Mouse (Mus musculus) liver, adult 2 months (tissue): ENCODE measurements around the gene Pfkp. TPM values are rescaled to one million over a fixed set of nuclear protein-coding genes. Genes with fewer than 3 reads are reported as not detected.
A peak's percentile ranks its signal among the peaks of the same experiment; 100 is the strongest.

Experiments
- DNase-seq: peaks from one replicate; pipeline ENCODE4 v3.0.0-alpha.2; 2011; ENCODE audit warnings: low read depth, low spot score; ENCODE audit errors: extremely low read depth
- H3K27ac ChIP-seq: fragments of 200-500 bp; replicated peaks from 2 replicates; pipeline ENCODE4 v1.5.1; 2012; ENCODE audit warnings: low read depth, mild to moderate bottlenecking, control low read depth, inconsistent platforms, low read length; ENCODE audit not compliant: insufficient read depth
- H3K27me3 ChIP-seq: fragments of 200-500 bp; 2 replicates; pipeline ENCODE4 v1.6.1; 2012; ENCODE audit warnings: mild to moderate bottlenecking, moderate library complexity, low read length, inconsistent platforms; ENCODE audit not compliant: control insufficient read depth, insufficient read depth
- H3K36me3 ChIP-seq: fragments of 200-500 bp; 2 replicates; pipeline ENCODE4 v1.6.1; 2012; ENCODE audit warnings: low read length, inconsistent platforms; ENCODE audit not compliant: control insufficient read depth, insufficient read depth
- H3K4me1 ChIP-seq: fragments of 200-500 bp; 2 replicates; pipeline ENCODE4 v1.6.1; 2011; ENCODE audit warnings: low read length; ENCODE audit not compliant: control insufficient read depth, insufficient read depth
- H3K4me3 ChIP-seq: fragments of 200-500 bp; 2 replicates; pipeline ENCODE4 v1.5.1; 2011; ENCODE audit warnings: low read depth, mild to moderate bottlenecking, control low read depth, low read length, moderate library complexity; ENCODE audit not compliant: insufficient read depth
- H3K79me2 ChIP-seq: fragments of 200-500 bp; 2 replicates; pipeline ENCODE4 v1.6.1; 2012; ENCODE audit warnings: inconsistent platforms, mild to moderate bottlenecking, low read length, moderate library complexity; ENCODE audit not compliant: control insufficient read depth, insufficient read depth
- H3K9ac ChIP-seq: fragments of 200-500 bp; 2 replicates; pipeline ENCODE4 v1.6.1; 2012; ENCODE audit warnings: low read depth, mild to moderate bottlenecking, control low read depth, inconsistent platforms, low read length
- CTCF ChIP-seq: fragments of 200-500 bp; IDR thresholded peaks from 2 replicates; pipeline ENCODE4 v1.5.1; 2011; ENCODE audit warnings: low read depth, low read length, control low read depth
- POLR2A ChIP-seq: fragments of 200-500 bp; IDR thresholded peaks from 2 replicates; pipeline ENCODE4 v1.6.1; 2011; ENCODE audit warnings: low read length, control low read depth; ENCODE audit not compliant: insufficient read depth; ENCODE audit errors: extremely low read depth
- WGBS: fragments of 180-500 bp; shearing (Covaris S2); methylation state at CpG from one replicate; pipeline ENCODE4 v1.1.7; 2018; 5-methylcytosine and 5-hydroxymethylcytosine counted together
- polyA plus RNA-seq: library from polyadenylated mRNA; depleted of rRNA; stranded (reverse); fragments of >200 nt; gene quantifications from 2 replicates; pipeline ENCODE4 v1.2.3, GENCODE M21; 2012
- total RNA-seq: library from RNA; depleted of rRNA; stranded (reverse); fragments of >200 nt; gene quantifications from 2 replicates; pipeline ENCODE4 v1.2.3, GENCODE M21; 2014

The Pfkp gene
- total and polyA plus RNA-seq, 2 experiments, result 1.8 to 2.8 TPM

DNA sequence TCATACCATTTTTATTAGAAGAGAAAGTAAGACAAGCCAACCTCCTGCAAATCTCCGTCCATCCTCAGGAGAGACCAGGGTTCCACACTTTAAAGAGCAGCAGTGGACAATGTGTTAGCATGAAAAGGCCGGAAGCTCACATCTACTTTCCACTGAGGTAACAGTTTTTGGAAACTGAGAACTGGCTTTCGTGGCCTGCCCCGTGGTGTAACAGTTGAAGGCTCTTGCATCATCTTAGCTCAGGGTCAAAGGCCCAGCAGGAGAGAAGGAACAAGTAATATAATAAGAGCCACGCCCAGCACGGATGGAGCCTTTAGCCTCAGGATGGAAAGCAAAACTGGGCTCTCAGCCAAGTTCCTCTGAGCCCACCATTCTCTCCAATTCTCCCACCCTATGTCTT lies 12.1 kb downstream of the Pfkp start:
- peaks cover 3% of the 10 kb centered on the region; the same call in 1 of the 2 replicates for H3K4me1 ChIP-seq
- no peaks in the 10 kb centered on the region for H3K27me3 ChIP-seq
- no peak overlapping the region for H3K27ac ChIP-seq
- H3K79me2 ChIP-seq, result no peaks in the 10 kb centered on the region
- H3K9ac ChIP-seq, result no peak overlapping the region
- TF ChIP-seq CTCF, result no peak
- TF ChIP-seq POLR2A, result no peak
- no peaks in the 10 kb centered on the region for H3K36me3 ChIP-seq
- DNase-seq, result no peak
- H3K4me3 ChIP-seq, result no peak overlapping the region
- WGBS, result 59% methylated on average over 6 of the region's 6 CpGs

DNA sequence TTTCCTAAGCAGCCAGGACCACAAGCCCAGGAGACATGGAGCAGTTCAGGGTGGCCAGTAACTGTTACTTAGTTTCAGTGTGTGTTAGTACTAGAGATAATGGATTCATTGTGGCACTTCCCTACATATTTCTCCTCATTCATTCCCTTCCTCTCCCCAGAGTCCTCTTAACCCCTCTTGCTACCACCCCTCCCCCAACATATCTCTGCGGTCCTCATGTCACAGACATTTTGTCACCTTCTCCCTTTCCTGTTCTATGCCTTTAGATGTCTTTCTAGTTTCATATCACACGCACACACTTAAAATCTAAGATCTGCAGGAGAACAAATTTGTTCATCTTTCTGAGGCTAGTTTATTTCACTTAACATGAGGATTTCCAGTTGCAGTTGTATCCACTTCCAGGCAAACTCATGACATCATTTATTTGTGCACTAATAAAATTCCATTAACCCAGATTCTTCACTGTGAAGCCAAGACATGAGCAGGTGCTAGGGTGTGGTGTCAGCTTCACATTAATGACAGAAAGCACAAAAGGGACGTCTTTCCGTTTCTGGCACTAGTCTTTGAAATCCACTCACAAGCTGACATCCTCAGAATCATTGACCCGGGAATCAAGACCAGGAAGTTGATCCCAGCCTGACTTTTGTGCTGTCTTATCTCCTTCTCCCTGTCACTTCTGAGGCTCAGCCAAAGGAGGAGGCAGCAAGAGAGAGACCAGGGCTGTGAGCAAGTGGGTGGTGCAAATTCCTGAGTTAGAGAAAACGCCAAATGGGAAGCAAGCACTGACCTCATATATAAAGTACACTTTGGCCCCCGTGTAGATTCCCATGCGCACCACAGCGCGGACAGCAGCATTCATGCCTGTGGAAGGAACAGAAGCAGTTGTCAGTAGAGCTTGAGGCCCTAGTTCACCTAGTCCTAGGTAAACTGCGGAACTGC lies 13.2 kb downstream of the Pfkp start:
- WGBS, result 61% methylated on average over 11 of the region's 11 CpGs
- Histone ChIP-seq H3K36me3 (no peaks in the 10 kb centered on the region), H3K4me1 (peaks cover 3% of the 10 kb centered on the region; the same call in 1 of the 2 replicates), H3K27ac (no peak overlapping the region), H3K27me3 (no peaks in the 10 kb centered on the region), H3K4me3 (no peak overlapping the region), H3K9ac (no peak overlapping the region), H3K79me2 (no peaks in the 10 kb centered on the region)
- peak; percentile 32 for DNase-seq
- TF ChIP-seq POLR2A, result no peak
- TF ChIP-seq CTCF, result no peak

DNA sequence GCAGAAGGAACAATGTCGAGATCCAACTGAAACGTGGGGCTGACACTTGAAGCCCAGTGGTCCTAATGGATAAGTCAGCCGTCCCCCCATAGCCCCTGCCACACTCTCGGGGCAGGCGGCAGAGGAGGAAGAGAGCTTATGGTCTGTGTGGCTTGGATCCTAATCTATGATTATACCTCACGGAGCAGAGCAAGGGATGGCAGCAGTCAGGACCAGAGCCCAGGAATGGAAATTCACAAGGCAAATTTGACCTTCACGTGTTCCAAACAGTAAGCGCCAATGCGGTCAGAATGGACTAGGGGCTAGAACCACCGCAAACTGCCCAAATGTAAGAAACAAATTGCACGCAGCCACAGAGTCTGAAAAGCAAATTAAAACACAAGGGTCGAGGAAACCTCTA lies 14.5 kb downstream of the Pfkp start:
- 90% methylated on average over 12 of the region's 12 CpGs for WGBS
- DNase-seq, result no peak
- Histone ChIP-seq H3K9ac (no peak overlapping the region), H3K27ac (no peak overlapping the region), H3K4me3 (no peak overlapping the region), H3K79me2 (no peaks in the 10 kb centered on the region), H3K27me3 (no peaks in the 10 kb centered on the region), H3K36me3 (no peaks in the 10 kb centered on the region), H3K4me1 (peaks cover 3% of the 10 kb centered on the region; the same call in 1 of the 2 replicates)
- no peak for TF ChIP-seq POLR2A
- TF ChIP-seq CTCF, result no peak

DNA sequence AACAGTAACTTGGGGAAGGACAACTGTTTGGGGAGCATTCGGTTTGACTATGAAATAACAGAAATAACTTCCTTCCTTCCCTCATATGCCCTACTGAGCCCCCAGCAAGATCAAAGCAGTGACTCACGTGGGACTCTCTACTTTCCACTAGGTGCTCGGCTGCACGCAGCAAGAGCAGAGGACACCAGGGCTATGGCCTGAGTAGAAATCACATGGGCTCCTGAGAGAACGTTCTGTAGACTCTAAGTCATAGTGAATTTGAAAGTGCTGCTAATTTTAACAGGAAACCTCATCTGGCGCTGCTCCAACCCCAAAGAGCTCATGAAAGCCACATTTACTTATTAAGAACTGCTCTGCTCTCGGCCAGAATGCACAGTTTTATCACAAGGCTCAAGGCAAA lies 15.1 kb downstream of the Pfkp start:
- 51% methylated on average over 7 of the region's 7 CpGs for WGBS
- Histone ChIP-seq H3K79me2 (no peaks in the 10 kb centered on the region), H3K4me3 (no peak overlapping the region), H3K4me1 (peaks cover 3% of the 10 kb centered on the region; the same call in 1 of the 2 replicates), H3K36me3 (no peaks in the 10 kb centered on the region), H3K27me3 (no peaks in the 10 kb centered on the region), H3K9ac (no peak overlapping the region), H3K27ac (no peak overlapping the region)
- DNase-seq, result peak; percentile 12
- TF ChIP-seq POLR2A (no peak), CTCF (no peak)

DNA sequence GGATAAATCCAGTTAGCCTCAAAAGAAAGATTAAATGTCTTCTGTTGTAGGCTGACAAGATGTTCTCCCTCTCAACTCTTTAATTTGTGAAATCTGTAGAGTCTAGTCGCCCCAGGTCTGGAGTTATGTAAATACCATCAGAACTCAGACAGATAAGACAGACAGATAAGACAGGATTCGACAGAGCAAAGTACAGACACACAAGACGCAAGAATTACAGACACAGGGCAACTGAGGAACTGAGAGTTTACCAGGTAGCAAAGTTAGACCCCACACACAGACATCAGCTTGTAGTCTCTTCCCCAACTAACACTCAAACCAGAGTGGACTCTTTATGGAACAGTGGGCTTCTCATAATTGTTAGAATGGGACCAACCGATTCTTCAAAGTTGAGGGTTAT lies 15.6 kb downstream of the Pfkp start:
- no peak overlapping the region for H3K27ac ChIP-seq

DNA sequence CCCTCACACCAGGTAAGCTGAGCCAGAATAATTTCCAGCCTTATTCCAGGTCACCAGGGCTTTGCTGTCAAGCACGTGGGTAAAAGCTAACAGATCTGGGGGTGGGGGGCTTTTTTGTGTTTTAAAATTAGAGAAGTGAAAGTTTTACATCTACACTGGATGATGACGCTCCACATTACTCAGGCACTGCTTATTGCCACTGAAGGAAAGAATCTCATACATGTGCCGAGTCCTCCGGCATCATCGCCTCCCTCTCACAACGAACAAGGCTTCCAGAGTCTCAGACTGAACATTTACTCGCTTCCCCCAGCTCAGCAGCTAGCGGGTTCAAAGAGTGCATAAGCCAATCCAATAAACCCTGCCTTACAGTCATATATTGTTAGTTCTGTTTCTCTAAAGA lies 16.1 kb downstream of the Pfkp start:
- Histone ChIP-seq H3K36me3 (no peaks in the 10 kb centered on the region), H3K9ac (no peak overlapping the region), H3K4me1 (peaks cover 3% of the 10 kb centered on the region; the same call in 1 of the 2 replicates), H3K4me3 (no peak overlapping the region), H3K27me3 (no peaks in the 10 kb centered on the region), H3K27ac (no peak overlapping the region), H3K79me2 (no peaks in the 10 kb centered on the region)
- WGBS, result 61% methylated on average over 8 of the region's 8 CpGs
- no peak for DNase-seq
- no peak for TF ChIP-seq CTCF
- TF ChIP-seq POLR2A, result no peak

More for the DNA sequence above, 15.6 kb downstream of the Pfkp start:
- no peak for DNase-seq
- no peak overlapping the region for H3K9ac ChIP-seq
- peaks cover 3% of the 10 kb centered on the region; the same call in 1 of the 2 replicates for H3K4me1 ChIP-seq
- H3K27me3 ChIP-seq, result no peaks in the 10 kb centered on the region
- H3K36me3 ChIP-seq, result no peaks in the 10 kb centered on the region
- H3K4me3 ChIP-seq, result no peak overlapping the region
- no peaks in the 10 kb centered on the region for H3K79me2 ChIP-seq
- WGBS, result 48% methylated on average over 4 of the region's 4 CpGs
- TF ChIP-seq CTCF (no peak), POLR2A (no peak)
